Mouse (Mus musculus) heart, adult 2 months (tissue): ENCODE results near the gene Sorbs2. TPM values are rescaled to one million over a fixed set of nuclear protein-coding genes. Genes with fewer than 3 reads are reported as not detected.

Experiments used
- DNase-seq, 2 experiments: peaks; one replicate each; pipeline ENCODE4 v3.0.0; 2021
- H3K27ac ChIP-seq: fragments of 200-600 bp; 2 replicates; pipeline ENCODE4 v1.8.1; 2022
- H3K27me3 ChIP-seq: fragments of 200-500 bp; 2 replicates; pipeline ENCODE4 v1.6.1; 2012; ENCODE audit warnings: mild to moderate bottlenecking, low read length, inconsistent platforms, mixed read lengths; ENCODE audit not compliant: control insufficient read depth, insufficient read depth
- H3K36me3 ChIP-seq: fragments of 200-500 bp; 2 replicates; pipeline ENCODE4 v1.6.1; 2012; ENCODE audit warnings: low read length, inconsistent platforms; ENCODE audit not compliant: control insufficient read depth, insufficient read depth
- H3K4me1 ChIP-seq: fragments of 200-500 bp; 2 replicates; pipeline ENCODE4 v1.6.1; 2011; ENCODE audit warnings: low read length; ENCODE audit not compliant: control insufficient read depth, insufficient read depth
- H3K4me3 ChIP-seq: fragments of 200-600 bp; 2 replicates; pipeline ENCODE4 v1.8.1; 2022
- H3K79me2 ChIP-seq: fragments of 200-500 bp; replicated peaks from 2 replicates; pipeline ENCODE4 v1.6.1; 2012; ENCODE audit warnings: mild to moderate bottlenecking, inconsistent platforms, low read length, moderate library complexity, mixed read lengths; ENCODE audit not compliant: control insufficient read depth, insufficient read depth
- H3K9ac ChIP-seq: fragments of 200-500 bp; 2 replicates; pipeline ENCODE4 v1.6.1; 2012; ENCODE audit warnings: low read depth, mild to moderate bottlenecking, control low read depth, inconsistent platforms, low read length, mixed read lengths
- CTCF ChIP-seq: fragments of 200-600 bp; IDR thresholded peaks from 2 replicates; pipeline ENCODE4 v1.8.1; 2022; ENCODE audit warnings: antibody characterized with exemption, mild to moderate bottlenecking, moderate library complexity
- EP300 ChIP-seq: fragments of 200-500 bp; IDR thresholded peaks from 2 replicates; pipeline ENCODE4 v1.6.1; 2011; ENCODE audit warnings: low read depth, low read length, control low read depth; ENCODE audit not compliant: insufficient read depth
- POLR2A ChIP-seq: fragments of 200-500 bp; IDR thresholded peaks from 2 replicates; pipeline ENCODE4 v1.6.1; 2011; ENCODE audit warnings: mild to moderate bottlenecking, low read depth, low read length, control low read depth; ENCODE audit not compliant: insufficient read depth
- WGBS: fragments of 180-500 bp; shearing (Covaris S2); methylation state at CpG from one replicate; pipeline ENCODE4 v1.1.7; 2018; 5-methylcytosine and 5-hydroxymethylcytosine counted together
- intact Hi-C: fragments of 180-260 bp; cut with DNase I; formaldehyde crosslinking; loops from one replicate; pipeline ENCODE4 v1.15.1; 2025
- polyA plus RNA-seq: library from polyadenylated mRNA; depleted of rRNA; stranded (reverse); fragments of >200 nt; gene quantifications from 2 replicates; pipeline ENCODE4 v1.2.3, GENCODE M21; 2012
- total RNA-seq, 2 experiments: library from RNA; stranded (reverse); gene quantifications; 2 replicates each; pipeline ENCODE4 v1.2.3; 2021

The Sorbs2 gene
- total and polyA plus RNA-seq, 3 experiments = 233 to 581 (median 506) TPM

- TF ChIP-seq CTCF = no peak
- no peak for TF ChIP-seq POLR2A
- no peak for TF ChIP-seq EP300
- no peaks in the 10 kb centered on the region for H3K79me2 ChIP-seq
- no peak overlapping the region for H3K9ac ChIP-seq
- H3K4me3 ChIP-seq = no peak overlapping the region
- peaks cover 6% of the 10 kb centered on the region for H3K4me1 ChIP-seq
- intact Hi-C loops = no loop called here
- no peaks in the 10 kb centered on the region for H3K27me3 ChIP-seq
- no peak overlapping the region for H3K27ac ChIP-seq
- no peak for DNase-seq
- H3K36me3 ChIP-seq = no peaks in the 10 kb centered on the region
- WGBS = 90% methylated on average over 9 of the region's 9 CpGs
Measured at GRCm38 (mm10) chr8:45584390-45585052, 76.9 kb downstream of the Sorbs2 start.

GRCm38 (mm10) chr8:45585158-45585557 lies 77.6 kb downstream of the Sorbs2 start:
- Histone ChIP-seq H3K4me3 (no peak overlapping the region), H3K4me1 (peaks cover 2% of the 10 kb centered on the region; the same call in 1 of the 2 replicates), H3K27me3 (no peaks in the 10 kb centered on the region), H3K27ac (no peak overlapping the region), H3K9ac (no peak overlapping the region), H3K36me3 (no peaks in the 10 kb centered on the region), H3K79me2 (no peaks in the 10 kb centered on the region)
- 22% methylated on average over 4 of the region's 4 CpGs for WGBS
- TF ChIP-seq CTCF = no peak
- intact Hi-C loops = no loop called here
- no peak for DNase-seq

DNA sequence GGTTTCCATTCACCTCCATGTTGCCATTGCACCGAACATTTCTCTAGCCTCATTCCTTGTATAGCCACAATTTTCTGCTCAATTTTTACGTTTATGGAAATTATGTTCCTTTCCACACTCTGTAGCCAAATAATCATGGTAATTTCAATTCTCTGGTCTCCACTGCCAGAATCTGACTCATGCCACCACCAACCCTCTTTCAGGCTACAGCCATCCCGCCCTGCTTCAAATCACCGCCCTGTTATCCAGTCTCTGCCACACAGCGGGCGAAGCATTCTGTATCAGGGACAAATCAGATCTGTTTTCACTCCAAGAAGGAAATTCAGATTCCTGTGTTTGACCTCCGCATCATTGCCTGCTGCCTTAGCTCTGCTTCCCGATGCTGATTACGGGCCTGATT lies 79.4 kb downstream of the Sorbs2 start:
- H3K36me3 ChIP-seq = no peaks in the 10 kb centered on the region
- H3K9ac ChIP-seq = no peak overlapping the region
- H3K27ac ChIP-seq = no peak overlapping the region
- no peaks in the 10 kb centered on the region for H3K79me2 ChIP-seq
- no peaks in the 10 kb centered on the region for H3K27me3 ChIP-seq
- intact Hi-C loops = no loop called here
- TF ChIP-seq EP300 (no peak), POLR2A (no peak), CTCF (no peak)
- DNase-seq = no peak
- 93% methylated on average over 9 of the region's 9 CpGs for WGBS
- no peak overlapping the region for H3K4me3 ChIP-seq
- no peaks in the 10 kb centered on the region for H3K4me1 ChIP-seq

- 67% methylated on average over 4 of the region's 4 CpGs for WGBS
- Histone ChIP-seq H3K36me3 (no peaks in the 10 kb centered on the region), H3K27ac (no peak overlapping the region), H3K4me3 (no peak overlapping the region), H3K9ac (no peak overlapping the region), H3K27me3 (no peaks in the 10 kb centered on the region), H3K79me2 (no peaks in the 10 kb centered on the region), H3K4me1 (no peaks in the 10 kb centered on the region)
- TF ChIP-seq EP300 (no peak), CTCF (no peak), POLR2A (no peak)
- intact Hi-C loops = no loop called here
- DNase-seq = no peak
Measured at GRCm38 (mm10) chr8:45591888-45592287, 84.3 kb downstream of the Sorbs2 start.

DNA sequence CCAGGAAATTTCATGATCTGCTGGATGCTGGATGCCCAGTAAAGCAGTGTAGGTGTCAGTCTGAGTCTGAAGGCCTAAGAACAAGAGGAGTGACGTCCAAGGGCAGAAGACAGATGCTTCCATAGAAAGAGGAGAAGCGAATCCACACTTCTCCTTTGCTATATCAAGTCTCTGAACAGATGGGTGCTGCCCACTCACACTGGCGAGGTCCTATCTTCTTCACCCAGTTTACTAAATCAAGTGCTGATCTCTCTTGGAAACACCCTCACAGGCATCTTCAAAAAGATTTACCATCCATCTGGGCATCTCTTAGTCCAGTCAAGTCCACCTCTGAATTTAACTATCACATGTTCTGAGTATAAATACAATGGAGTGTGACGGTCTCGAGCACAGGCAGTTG lies 86.1 kb downstream of the Sorbs2 start:
- intact Hi-C loops = no loop called here
- DNase-seq = no peak
- no peak overlapping the region for H3K9ac ChIP-seq
- no peak overlapping the region for H3K4me3 ChIP-seq
- no peaks in the 10 kb centered on the region for H3K79me2 ChIP-seq
- no peak overlapping the region for H3K27ac ChIP-seq
- no peak for TF ChIP-seq CTCF
- no peak for TF ChIP-seq POLR2A
- no peak for TF ChIP-seq EP300
- no peaks in the 10 kb centered on the region for H3K36me3 ChIP-seq
- H3K27me3 ChIP-seq = no peaks in the 10 kb centered on the region
- peaks cover 1% of the 10 kb centered on the region; the same call in 1 of the 2 replicates for H3K4me1 ChIP-seq
- WGBS = 93% methylated on average over 5 of the region's 5 CpGs

DNA sequence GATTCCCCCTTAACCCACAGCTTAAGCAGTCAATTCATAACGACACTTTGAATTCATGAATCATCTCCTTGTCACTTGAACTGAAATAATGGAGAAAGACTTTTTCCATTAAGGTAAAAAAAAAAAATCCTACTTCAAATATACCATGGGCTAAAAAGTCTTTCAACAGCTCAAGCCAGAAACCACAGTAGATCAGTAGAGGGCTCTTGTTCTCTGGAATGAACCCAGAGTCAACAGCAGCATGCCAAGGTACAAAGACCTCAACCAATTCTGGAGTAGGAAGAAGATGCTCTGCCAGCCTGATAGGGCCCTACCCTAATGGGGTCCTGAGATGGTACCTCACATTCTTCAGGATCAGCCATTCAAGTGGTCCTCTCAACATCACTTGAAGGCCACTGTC lies 88.4 kb downstream of the Sorbs2 start:
- no peak overlapping the region for H3K9ac ChIP-seq
- 80% methylated on average over 1 of the region's 1 CpGs for WGBS
- H3K79me2 ChIP-seq = no peaks in the 10 kb centered on the region
- DNase-seq = no peak
- intact Hi-C loops = no loop called here
- H3K4me3 ChIP-seq = no peak overlapping the region
- no peaks in the 10 kb centered on the region for H3K36me3 ChIP-seq
- H3K4me1 ChIP-seq = peaks cover 1% of the 10 kb centered on the region; the same call in 1 of the 2 replicates
- TF ChIP-seq CTCF (no peak), POLR2A (no peak), EP300 (no peak)
- no peak overlapping the region for H3K27ac ChIP-seq
- H3K27me3 ChIP-seq = no peaks in the 10 kb centered on the region

- no peaks in the 10 kb centered on the region for H3K79me2 ChIP-seq
- H3K27ac ChIP-seq = no peak overlapping the region
- no peak for DNase-seq
- peaks cover 1% of the 10 kb centered on the region; the same call in 1 of the 2 replicates for H3K4me1 ChIP-seq
- intact Hi-C loops = no loop called here
- no peaks in the 10 kb centered on the region for H3K27me3 ChIP-seq
- H3K4me3 ChIP-seq = no peak overlapping the region
- TF ChIP-seq CTCF = no peak
- TF ChIP-seq EP300 = no peak
- no peak for TF ChIP-seq POLR2A
- no peaks in the 10 kb centered on the region for H3K36me3 ChIP-seq
- 82% methylated on average over 2 of the region's 2 CpGs for WGBS
- no peak overlapping the region for H3K9ac ChIP-seq
Measured at GRCm38 (mm10) chr8:45596591-45596990, 89.0 kb downstream of the Sorbs2 start.
